17 mouse cellular contexts compared by ENCODE assay signal in genomic region chr3:138242021-138242726, GRCm38 (mm10). TPM values are rescaled to one million over a fixed set of nuclear protein-coding genes. Genes with fewer than 3 reads are reported as not detected.
DNase-seq lines count a peak whose midpoint lies in the region; ATAC-seq and TF ChIP-seq lines count a peak whose summit lies in the region.
"Had no signal": no experiment of that assay in that cellular context is flagged by ENCODE, and none has a peak within 500 bp of the region (broad histone marks: within the 10 kb centered on the region; RNA-seq: fewer than 3 reads in every experiment).

No protein-coding gene starts in this region.

- no peak overlapping the region for H3K4me3 ChIP-seq in midbrain, embryonic 12.5 days
- H3K4me3 ChIP-seq: liver, embryonic 15.5 days; stomach, embryonic 15.5 days had no signal

- no peaks in the 10 kb centered on the region for H3K9me3 ChIP-seq in midbrain, embryonic 12.5 days
- H3K9me3 ChIP-seq: liver, embryonic 15.5 days; stomach, embryonic 15.5 days had no signal

- no peaks in the 10 kb centered on the region for H3K27me3 ChIP-seq in midbrain, embryonic 12.5 days
- H3K27me3 ChIP-seq: liver, embryonic 15.5 days; stomach, embryonic 15.5 days had no signal

- H3K4me1 ChIP-seq in midbrain, embryonic 12.5 days, result no peaks in the 10 kb centered on the region
- H3K4me1 ChIP-seq: liver, embryonic 15.5 days; stomach, embryonic 15.5 days had no signal

- H3K4me2 ChIP-seq in midbrain, embryonic 12.5 days (replicated peaks), result no peak overlapping the region
- H3K4me2 ChIP-seq: liver, embryonic 15.5 days; stomach, embryonic 15.5 days had no signal

- H3K9ac ChIP-seq in midbrain, embryonic 12.5 days (replicated peaks), result no peak overlapping the region
- H3K9ac ChIP-seq: liver, embryonic 15.5 days; stomach, embryonic 15.5 days had no signal

- WGBS in midbrain, embryonic 12.5 days, result 72% methylated on average over 14 of the region's 14 CpGs

- DNase-seq in kidney, adult 18-20 months, result peak; percentile 35
- no peak for DNase-seq in kidney, adult 9 months
- peak; percentile 37 for DNase-seq in 416B (ENCODE audit: low read depth)
- DNase-seq in brain, embryonic 14.5 days (ENCODE audit: low read depth), result peak; percentile 84
- no peak for DNase-seq in thymus, postnatal 10 days (ENCODE audit: low spot score in 2 of 2)
- DNase-seq in thymus, postnatal 4 days, result no peak
- DNase-seq in right cerebral cortex, postnatal 10 days (ENCODE audit: low spot score in 2 of 2), result no peak
- DNase-seq: cerebellum, adult 11-12 months; thymus, postnatal 36 days had no signal

- TF ChIP-seq POLR2A in brain, embryonic 14.5 days (IDR thresholded peaks at IDR 0.05; ENCODE audit: borderline replicate concordance, extremely low read depth, insufficient read depth, insufficient read length, poor library complexity, severe bottlenecking), result no peak

- no peaks in the 10 kb centered on the region for H3K36me3 ChIP-seq in midbrain, embryonic 12.5 days
- H3K36me3 ChIP-seq: liver, embryonic 15.5 days; stomach, embryonic 15.5 days had no signal

- no peak for TF ChIP-seq CTCF in brain, embryonic 14.5 days (IDR thresholded peaks at IDR 0.05; ENCODE audit: borderline replicate concordance, extremely low read depth, insufficient read depth, insufficient read length)

- ATAC-seq in midbrain, embryonic 12.5 days (ENCODE audit: low FRiP score, low read depth), result peak; percentile 45
- ATAC-seq: activated CD4-positive, CD25-positive, alpha-beta regulatory T cell, adult 4 months; inflammation-experienced regulatory T-cells, adult 6 months had no signal

- H3K27ac ChIP-seq in midbrain, embryonic 12.5 days (replicated peaks), result 0 out of 2 replicates have a peak overlapping the region, but pooled peaks have one; percentile 15
- H3K27ac ChIP-seq: liver, embryonic 15.5 days; macrophage; stomach, embryonic 15.5 days had no signal

RNA-seq across cellular contexts. Expression of gene Adh1, which starts 18.6 kb away (rescaled TPM):
- polyA plus RNA-seq in brain, embryonic 14.5 days (2012; rRNA removed), result 0.55 and 1.5 TPM in 2 replicates
- polyA plus RNA-seq in midbrain, embryonic 12.5 days (2016; fragmentation: Nextera tagmentation; extraction: Ambion mirVana), result 0.16 and 0.34 TPM in 2 replicates
- polyA plus RNA-seq: macrophage had no signal

RNA-seq across cellular contexts. Expression of gene Adh7, which starts 24.6 kb away (rescaled TPM):
- polyA plus RNA-seq in brain, embryonic 14.5 days (2012; rRNA removed), result 0.49 and 0.68 TPM in 2 replicates
- 0.47 and 0.50 TPM in 2 replicates for polyA plus RNA-seq in midbrain, embryonic 12.5 days (2016; fragmentation: Nextera tagmentation; extraction: Ambion mirVana)
- polyA plus RNA-seq: activated CD4-positive, CD25-positive, alpha-beta regulatory T cell, adult 4 months; inflammation-experienced regulatory T-cells, adult 6 months; macrophage had no signal

RNA-seq across cellular contexts. Expression of gene 4930579F01Rik, which starts 48.5 kb away (rescaled TPM):
- polyA plus RNA-seq in brain, embryonic 14.5 days (2012; rRNA removed), result not detected in 2 replicates
- 0.14 TPM in 1 of 2 replicates, not detected in the other for polyA plus RNA-seq in midbrain, embryonic 12.5 days (2016; fragmentation: Nextera tagmentation; extraction: Ambion mirVana)
- polyA plus RNA-seq: activated CD4-positive, CD25-positive, alpha-beta regulatory T cell, adult 4 months; cortical plate, adult 2 months; heart, embryonic 16.5 days; inflammation-experienced regulatory T-cells, adult 6 months; liver, embryonic 15.5 days; macrophage had no signal

Comparison
In these comparisons a context has a peak if more than half of its experiments do, and no peak if none do; other contexts are left out.
1. DNase-seq: peak in kidney, adult 18-20 months (single experiment), 416B (single experiment) and brain, embryonic 14.5 days (single experiment); none in kidney, adult 9 months (single experiment), thymus, postnatal 10 days (0 of 2), thymus, postnatal 4 days (single experiment) and right cerebral cortex, postnatal 10 days (0 of 2).